Mouse (Mus musculus) CH12.LX (cell line): ENCODE data around the gene Akap4.

Source experiments
- CHD2 ChIP-seq: IDR thresholded peaks from 2 replicates; pipeline ENCODE4 v1.6.1; 2011; ENCODE audit warnings: low read length, improper control_type of control experiment
- CTCF ChIP-seq, 2 experiments: IDR thresholded peaks in 1 of 2; conservative IDR thresholded peaks in 1 of 2; 2 replicates each; pipeline ENCODE4 v1.5.1; 2011 to 2012; ENCODE audit warnings: low read depth in 2 of 2, low read length in 2 of 2, improper control_type of control experiment in 1 of 2, inconsistent platforms in 1 of 2, mild to moderate bottlenecking in 1 of 2, moderate library complexity in 1 of 2
- E2F4 ChIP-seq: IDR thresholded peaks from 2 replicates; pipeline ENCODE4 v1.6.1; 2011; ENCODE audit warnings: low read depth, low read length, improper control_type of control experiment; ENCODE audit not compliant: insufficient replicate concordance
- EP300 ChIP-seq: IDR thresholded peaks from 2 replicates; pipeline ENCODE4 v1.6.1; 2011; ENCODE audit warnings: low read length, improper control_type of control experiment
- HCFC1 ChIP-seq: IDR thresholded peaks from 2 replicates; pipeline ENCODE4 v1.6.1; 2012; ENCODE audit warnings: low read depth, mild to moderate bottlenecking, inconsistent platforms, low read length, improper control_type of control experiment
- MAFK ChIP-seq: IDR thresholded peaks from 2 replicates; pipeline ENCODE4 v1.6.1; 2011; ENCODE audit warnings: low read length, improper control_type of control experiment; ENCODE audit not compliant: insufficient replicate concordance
- PAX5 ChIP-seq: IDR thresholded peaks from 2 replicates; pipeline ENCODE4 v1.6.1; 2012; ENCODE audit warnings: low read length, inconsistent platforms, mixed read lengths
- POLR2A ChIP-seq: IDR thresholded peaks from 2 replicates; pipeline ENCODE4 v1.6.1; 2011; ENCODE audit warnings: low read depth, mild to moderate bottlenecking, improper control_type of control experiment, low read length
- POLR2AphosphoS2 ChIP-seq: IDR thresholded peaks from 2 replicates; pipeline ENCODE4 v1.6.1; 2011; ENCODE audit warnings: low read depth, low read length, improper control_type of control experiment
- TCF12 ChIP-seq: IDR thresholded peaks from 2 replicates; pipeline ENCODE4 v1.6.1; 2014; ENCODE audit warnings: low read depth, mild to moderate bottlenecking, inconsistent platforms, low read length, improper control_type of control experiment
- ZMIZ1 ChIP-seq: IDR thresholded peaks from 2 replicates; pipeline ENCODE4 v1.6.1; 2012; ENCODE audit warnings: low read depth, mild to moderate bottlenecking, inconsistent platforms, low read length, improper control_type of control experiment
- ZNF384 ChIP-seq: IDR thresholded peaks from 2 replicates; pipeline ENCODE4 v1.6.1; 2012; ENCODE audit warnings: low read depth, low read length, improper control_type of control experiment, inconsistent platforms

GRCm38 (mm10) chrX:7068002-7068401 is 683 bp downstream of the Akap4 start:
- TF ChIP-seq POLR2A (no peak), POLR2AphosphoS2 (no peak), CTCF (conservative IDR thresholded peaks at IDR 0.05 in 1 of 2, IDR thresholded peaks at IDR 0.05 in 1 of 2; ENCODE audit: low read depth in 2 of 2, low read length in 2 of 2) (no peak), MAFK (no peak), CHD2 (no peak), PAX5 (no peak), ZNF384 (no peak), E2F4 (no peak), EP300 (no peak), HCFC1 (no peak), TCF12 (no peak), ZMIZ1 (no peak)
